Mouse (Mus musculus) ovary, adult 10 weeks (tissue): Measurements from ENCODE around the gene Fam178b. TPM values are rescaled to one million over a fixed set of nuclear protein-coding genes. Genes with fewer than 3 reads are reported as not detected.

Experiments
- polyA plus RNA-seq: library from polyadenylated mRNA; stranded (reverse); fragments of 350-450 nt; fragmentation: Illumina TruSeq; extraction: RNeasy Lipid Tissue Mini Kit (QIAGEN cat#74804); gene quantifications from one replicate; pipeline ENCODE4 v1.2.3, GENCODE M21; 2014

Gene Fam178b
- polyA plus RNA-seq = not detected

DNA sequence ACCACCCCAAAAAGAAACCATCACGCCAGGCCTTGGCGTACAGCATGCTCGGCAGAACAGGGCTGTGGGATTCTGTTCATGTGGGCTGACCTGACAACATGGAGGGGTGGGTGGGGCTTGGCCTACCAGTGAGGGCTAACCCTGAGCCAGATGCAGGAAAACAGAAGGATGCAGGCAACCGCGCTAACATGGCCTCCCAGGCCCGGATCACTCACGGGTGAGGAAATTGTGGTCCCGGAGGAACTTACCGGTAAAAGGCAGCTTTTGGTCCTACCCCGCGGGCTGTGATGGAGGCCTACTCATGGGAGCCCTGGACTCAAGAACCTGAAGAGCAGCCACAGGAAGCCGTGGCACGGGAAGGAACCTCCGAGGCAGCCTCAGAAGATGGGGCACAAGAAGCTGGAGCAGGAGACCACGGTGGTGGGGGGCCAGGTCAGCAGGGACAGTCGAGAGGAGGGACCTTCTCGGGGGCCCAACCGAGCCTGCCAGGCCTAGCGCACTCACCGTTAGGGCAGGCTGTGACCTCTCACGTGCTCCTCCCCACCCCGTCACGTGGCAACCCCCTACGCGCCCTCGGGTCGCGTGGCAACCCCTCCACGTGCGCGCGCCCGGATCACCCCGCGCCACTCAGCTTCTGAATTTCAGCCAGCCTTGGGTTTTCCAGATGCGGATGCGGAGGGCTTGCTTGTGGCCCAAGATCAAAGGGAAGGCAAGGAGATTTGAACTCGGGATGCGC, at the start of gene Fam178b:
Fam178b (minus strand) TSS at position 564 of the 736 bp plus-strand sequence.

DNA sequence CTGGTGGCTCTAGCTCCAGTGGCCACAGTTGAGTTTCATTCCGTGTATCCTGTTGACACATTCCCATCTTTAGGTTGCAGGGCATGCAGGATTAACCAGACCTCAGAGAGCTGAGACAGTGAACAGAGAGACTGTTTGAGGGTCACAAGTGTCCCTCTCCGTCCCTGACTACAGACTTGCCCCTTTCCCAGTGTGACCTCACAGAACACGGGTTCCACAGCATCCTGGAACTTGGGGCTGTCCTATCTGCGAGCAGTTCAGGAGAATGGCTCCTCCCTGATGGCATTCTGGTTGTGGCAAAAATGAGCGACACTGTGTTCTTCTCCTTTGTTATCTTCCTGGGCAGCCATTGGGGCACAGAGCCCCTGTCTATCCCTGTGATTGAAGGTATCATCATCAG, 31.3 kb upstream of the Fam178b start, which contains the start of gene Actr1b:
Actr1b (minus strand) TSS at position 112 of the 400 bp plus-strand sequence.

DNA sequence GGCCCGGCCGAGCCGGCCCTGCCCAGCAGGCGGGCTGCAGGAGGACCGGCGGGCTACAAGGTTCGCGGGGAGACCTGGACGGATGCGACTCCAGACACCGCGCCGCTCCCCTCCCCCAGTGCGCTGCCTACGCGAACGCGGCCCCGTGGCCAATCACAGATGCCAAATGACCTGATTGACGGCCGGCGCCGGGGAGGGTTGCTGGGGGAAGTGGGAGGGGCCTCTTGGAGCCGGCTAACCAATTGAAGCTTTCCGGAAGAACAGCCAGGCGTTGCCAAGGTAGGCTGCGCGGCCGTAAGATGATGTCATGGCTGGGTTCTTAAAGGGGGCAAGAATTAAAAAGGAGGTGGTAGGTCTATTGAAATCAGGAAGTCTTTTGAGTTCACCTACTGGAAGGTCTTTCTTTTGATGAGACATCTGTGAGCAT, 26.9 kb upstream of the Fam178b start, which contains the start of gene 4933424G06Rik:
4933424G06Rik (plus strand) TSS at position 296 of the 427 bp plus-strand sequence.

DNA sequence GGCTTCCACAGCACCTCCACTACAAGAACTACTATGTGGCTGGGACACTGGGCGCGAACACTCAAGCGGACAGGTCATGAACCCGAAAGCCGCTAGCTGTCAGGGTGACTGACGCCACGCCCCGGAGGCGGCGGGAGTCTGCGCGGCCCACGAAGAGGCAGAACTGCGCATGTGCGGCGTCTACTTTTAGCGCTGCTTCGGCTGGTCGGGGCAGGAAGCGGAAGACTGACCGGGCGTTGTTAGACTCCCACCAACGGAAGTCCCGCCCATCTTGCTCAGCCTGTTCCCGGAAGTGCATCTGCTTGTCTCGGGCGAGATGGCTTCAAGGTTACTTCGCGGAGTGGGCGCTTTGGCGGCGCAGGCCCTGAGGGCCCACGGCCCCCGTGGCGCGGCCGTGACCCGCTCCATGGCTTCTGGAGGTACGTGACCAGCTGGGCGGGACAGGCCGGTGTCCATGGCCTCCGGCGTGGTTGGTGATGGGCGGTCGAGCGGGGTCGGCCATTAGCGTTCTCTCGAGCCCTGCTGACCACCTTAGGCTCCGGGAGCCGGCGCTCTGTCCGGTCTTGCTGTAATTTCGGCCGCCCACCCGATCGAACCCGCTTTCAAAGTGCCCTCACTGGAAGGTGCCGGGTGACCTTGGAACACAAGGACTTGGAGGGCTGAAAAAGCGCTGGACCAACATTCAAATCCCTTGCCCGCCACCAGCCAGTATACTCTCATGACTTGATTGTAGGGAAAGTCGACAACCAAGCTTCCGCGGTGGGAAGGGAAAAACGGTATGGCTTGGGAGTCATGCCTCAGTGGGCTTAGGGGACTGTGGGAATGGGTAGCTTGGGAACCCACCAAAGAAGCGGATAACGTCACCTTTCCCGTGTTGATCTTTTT, 8.5 kb upstream of the Fam178b start, which contains the start of gene Cox5b:
Cox5b (plus strand) TSS at position 179 of the 885 bp plus-strand sequence.

DNA sequence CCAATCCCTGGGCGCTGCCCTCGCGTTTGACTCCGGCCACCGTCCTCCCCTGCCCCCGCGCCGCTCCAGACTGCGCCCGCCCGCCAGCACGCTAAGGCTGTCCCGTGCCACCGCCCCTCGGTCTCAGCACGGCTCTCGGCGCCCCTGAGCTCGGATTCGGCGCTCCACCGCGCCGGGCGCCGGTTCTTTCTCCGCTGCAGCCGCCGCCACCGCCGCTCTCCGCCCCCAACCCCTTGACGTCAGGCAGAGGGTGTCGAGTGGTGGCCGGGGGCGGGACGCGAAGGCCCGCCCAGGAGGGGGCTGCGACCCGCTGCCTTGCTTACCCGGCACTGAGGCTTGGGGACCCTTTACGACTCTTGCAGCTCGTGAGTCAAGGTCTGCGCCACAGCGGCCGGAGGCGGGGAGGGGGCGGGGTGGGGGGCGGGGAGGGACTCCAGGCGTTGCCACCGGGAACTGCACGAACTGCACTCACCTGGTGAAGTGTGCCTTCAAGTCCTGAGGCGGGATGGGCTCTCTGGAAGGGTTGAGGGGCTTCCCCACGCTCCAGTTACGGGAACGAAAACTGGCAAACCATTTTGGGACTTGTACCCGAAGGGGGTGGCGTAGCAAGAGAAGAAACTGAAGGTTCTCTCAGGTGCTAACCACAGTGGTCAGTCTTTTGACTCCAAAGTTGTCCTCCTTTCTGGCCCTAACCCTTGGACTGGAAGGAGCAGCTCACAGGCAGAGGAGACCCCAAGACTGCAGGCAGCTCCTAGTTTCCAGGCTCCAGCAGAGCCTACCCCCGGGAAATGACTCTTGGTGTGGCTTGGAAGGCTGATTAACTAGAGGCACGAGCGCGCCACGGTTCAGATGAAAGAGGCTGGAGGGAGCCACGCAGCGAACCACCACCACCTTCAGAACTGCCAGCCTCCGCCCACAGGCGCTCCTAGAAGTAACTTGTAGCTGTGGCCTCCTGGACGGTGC, 124.7 kb downstream of the Fam178b start, which contains the start of gene Sema4c:
Sema4c (minus strand) TSS at position 319 of the 963 bp plus-strand sequence.

DNA sequence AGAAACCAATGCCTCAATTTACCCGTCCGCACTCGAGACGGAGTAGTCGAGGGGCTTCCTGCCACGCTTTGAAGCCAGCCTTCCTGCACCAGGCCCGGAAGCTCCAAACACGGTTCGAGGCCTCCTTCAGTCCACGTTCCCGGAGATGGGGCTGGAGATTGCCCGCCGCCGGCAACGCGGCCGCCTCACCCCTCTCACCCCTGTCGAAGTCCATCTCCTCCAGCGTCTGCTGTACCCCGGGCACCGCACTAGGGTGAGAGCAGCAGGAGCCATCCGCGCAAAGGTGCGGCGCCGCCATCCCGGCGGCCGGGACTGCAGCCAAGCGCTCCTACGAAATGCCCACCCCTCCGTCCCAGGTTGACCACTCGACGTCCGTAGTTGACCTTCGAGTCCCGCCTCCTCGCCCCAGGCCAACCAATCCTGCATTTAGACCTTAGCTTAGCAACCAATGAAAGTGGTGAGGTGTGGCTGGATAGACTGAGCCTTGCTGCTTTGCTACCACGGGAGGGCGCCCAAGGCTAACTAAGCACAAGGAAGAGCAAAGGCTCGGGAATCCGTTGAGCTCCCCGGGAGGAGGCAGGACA, 136.0 kb downstream of the Fam178b start, which contains the start of gene Ankrd39:
Ankrd39 (minus strand) TSS at position 558 of the 584 bp plus-strand sequence.

DNA sequence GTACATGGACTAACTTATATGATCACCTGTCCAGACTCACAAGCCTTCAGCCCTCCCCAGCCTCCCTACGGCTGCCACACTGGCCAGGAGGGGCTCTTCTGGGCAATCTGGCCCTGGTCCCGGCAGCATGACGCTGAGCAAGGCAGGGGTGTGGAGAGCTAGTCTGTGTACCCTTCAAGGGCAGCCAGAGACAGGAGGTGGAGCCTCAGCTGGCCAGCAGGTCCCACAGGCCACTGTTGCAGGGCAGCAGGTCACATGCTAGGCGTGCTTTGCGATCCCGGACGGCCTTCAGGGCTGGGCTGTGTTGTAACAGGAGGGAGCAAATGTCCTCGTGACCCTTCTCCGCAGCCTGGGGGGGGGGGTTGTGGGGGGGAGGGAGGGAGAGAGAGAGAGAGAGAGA, 143.8 kb downstream of the Fam178b start, which contains the start of gene Gm42417:
Gm42417 (minus strand) TSS at position 244 of the 400 bp plus-strand sequence.

DNA sequence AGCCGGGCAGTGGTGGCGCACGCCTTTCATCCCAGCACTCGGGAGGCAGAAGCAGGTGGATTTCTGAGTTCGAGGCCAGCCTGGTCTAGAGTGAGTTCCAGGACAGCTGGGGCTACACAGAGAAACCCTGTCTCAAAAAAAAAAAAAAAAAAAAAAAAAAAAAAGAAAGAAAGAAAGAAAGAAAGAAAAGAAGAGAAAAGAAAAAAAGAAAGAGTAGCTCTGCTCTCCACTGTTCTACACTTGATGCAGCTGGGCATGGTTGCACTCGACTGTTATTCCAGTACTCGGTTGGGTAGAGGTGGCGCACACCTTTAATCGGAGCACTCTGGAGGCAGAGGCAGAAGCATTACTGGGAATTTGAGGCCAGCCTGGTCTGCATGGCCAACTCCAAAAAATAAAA, 146.2 kb downstream of the Fam178b start, which contains the start of gene Ankrd23:
Ankrd23 (minus strand) TSS at position 101 of the 400 bp plus-strand sequence.

Other genes starting within 250 kb of the Fam178b start
- 10.6 TPM for gene Lman2l, start 237.9 kb downstream of the Fam178b start, polyA plus RNA-seq
- gene Cnnm4, start 211.6 kb downstream of the Fam178b start, polyA plus RNA-seq = 2.5 TPM
- gene Cnnm3, start 171.3 kb downstream of the Fam178b start, polyA plus RNA-seq = 11.2 TPM
- gene Ankrd23, start 146.3 kb downstream of the Fam178b start, polyA plus RNA-seq = 1.1 TPM
- gene Gm42417, start 143.8 kb downstream of the Fam178b start, polyA plus RNA-seq = not detected
- gene Ankrd39, start 135.7 kb downstream of the Fam178b start, polyA plus RNA-seq = 2.0 TPM
- gene Sema4c, start 124.8 kb downstream of the Fam178b start, polyA plus RNA-seq = 2.7 TPM
- 53.0 TPM for gene Cox5b, start 8.3 kb upstream of the Fam178b start, polyA plus RNA-seq
- gene 4933424G06Rik, start 27.0 kb upstream of the Fam178b start, polyA plus RNA-seq = not detected
- 9.0 TPM for gene Actr1b, start 31.2 kb upstream of the Fam178b start, polyA plus RNA-seq
- gene Zap70, start 78.6 kb upstream of the Fam178b start, polyA plus RNA-seq = not detected